Mouse (Mus musculus) MEL (cell line): ENCODE data around the gene Pdcd2l.

ENCODE experiments used
- CTCF ChIP-seq, 3 experiments: IDR thresholded peaks in 2 of 3; conservative IDR thresholded peaks in 1 of 3; 2 replicates each; pipeline ENCODE4 v1.5.1; 2011 to 2012; ENCODE audit warnings: low read length in 3 of 3, low read depth in 2 of 3, mild to moderate bottlenecking in 2 of 3, improper control_type of control experiment in 1 of 3, inconsistent platforms in 1 of 3, mixed read lengths in 1 of 3, moderate library complexity in 1 of 3; ENCODE audit not compliant: control insufficient read depth in 1 of 3, insufficient read depth in 1 of 3, poor library complexity in 1 of 3, severe bottlenecking in 1 of 3
- EP300 ChIP-seq, 2 experiments: IDR thresholded peaks; 2 replicates each; pipeline ENCODE4 v1.6.1; 2011; ENCODE audit warnings: improper control_type of control experiment in 2 of 2, low read length in 2 of 2, low read depth in 1 of 2, mild to moderate bottlenecking in 1 of 2
- HCFC1 ChIP-seq: IDR thresholded peaks from 2 replicates; pipeline ENCODE4 v1.6.1; 2012; ENCODE audit warnings: low read depth, mild to moderate bottlenecking, inconsistent platforms, low read length, improper control_type of control experiment, moderate library complexity
- USF1 ChIP-seq: IDR thresholded peaks from 2 replicates; pipeline ENCODE4 v1.6.1; 2014; ENCODE audit warnings: low read depth, mild to moderate bottlenecking, inconsistent platforms, low read length, improper control_type of control experiment, moderate library complexity

DNA sequence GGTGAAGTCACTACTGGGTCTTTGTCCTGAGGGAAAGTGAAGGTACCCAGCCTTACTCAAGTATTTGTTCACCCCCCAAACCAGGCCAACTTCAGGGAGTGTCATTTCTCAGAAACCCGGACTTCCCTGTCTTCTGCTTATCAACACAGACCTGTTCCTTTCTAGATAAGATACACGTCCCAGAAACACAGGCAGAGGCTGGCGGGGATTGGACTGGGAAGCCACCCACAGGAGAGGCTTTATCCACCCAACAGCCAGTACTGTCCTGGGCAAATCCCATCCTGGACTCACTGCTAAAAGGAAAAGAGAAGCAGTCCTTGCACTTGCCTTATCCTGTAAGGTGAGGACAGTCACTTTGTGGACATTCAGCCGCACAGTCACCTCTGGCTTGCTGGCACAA lies 49.3 kb downstream of the Pdcd2l start:
- TF ChIP-seq CTCF (IDR thresholded peaks at IDR 0.05 in 2 of 3, conservative IDR thresholded peaks at IDR 0.05 in 1 of 3; ENCODE audit: control insufficient read depth in 1 of 3, insufficient read depth in 1 of 3, low read depth in 2 of 3, low read length in 3 of 3, poor library complexity in 1 of 3, severe bottlenecking in 1 of 3) (no peak), EP300 (IDR thresholded peaks at IDR 0.05; ENCODE audit: low read depth in 1 of 2, low read length in 2 of 2) (peak; percentile 23 to 56; a peak in 3 of 4 replicates), HCFC1 (no peak), USF1 (no peak)
